Mouse (Mus musculus) heart, embryonic 12.5 days (tissue): ENCODE data around the gene Ing1. TPM values are rescaled to one million over a fixed set of nuclear protein-coding genes. Genes with fewer than 3 reads are reported as not detected.

Experiments
- ATAC-seq: fragments of 200-750 bp; cut with Nextera tagmentation; 2 replicates; pipeline ENCODE4 v1.8.0; 2017; ENCODE audit warnings: moderate TSS enrichment, moderate library complexity; ENCODE audit not compliant: insufficient number of reproducible peaks, low FRiP score
- H3K27ac ChIP-seq: fragments of 300-500 bp; sonication (generic); 2 replicates; pipeline ENCODE4 v1.5.1; 2016; ENCODE audit warnings: mild to moderate bottlenecking, moderate library complexity; ENCODE audit not compliant: poor library complexity, severe bottlenecking
- H3K27me3 ChIP-seq: fragments of 300-500 bp; sonication (generic); replicated peaks from 2 replicates; pipeline ENCODE4 v1.6.1; 2016; ENCODE audit warnings: mild to moderate bottlenecking, moderate library complexity
- H3K36me3 ChIP-seq: fragments of 300-500 bp; sonication (generic); 2 replicates; pipeline ENCODE4 v1.6.1; 2016; ENCODE audit warnings: mild to moderate bottlenecking, moderate library complexity
- H3K4me1 ChIP-seq: fragments of 300-500 bp; sonication (generic); replicated peaks from 2 replicates; pipeline ENCODE4 v1.6.1; 2016; ENCODE audit warnings: mild to moderate bottlenecking
- H3K4me2 ChIP-seq: fragments of 300-500 bp; sonication (generic); 2 replicates; pipeline ENCODE4 v1.6.1; 2016; ENCODE audit warnings: mild to moderate bottlenecking, moderate library complexity
- H3K4me3 ChIP-seq: fragments of 300-500 bp; sonication (generic); 2 replicates; pipeline ENCODE4 v1.5.1; 2016; ENCODE audit warnings: mild to moderate bottlenecking
- H3K9ac ChIP-seq: fragments of 300-500 bp; sonication (generic); 2 replicates; pipeline ENCODE4 v1.6.1; 2016; ENCODE audit warnings: mild to moderate bottlenecking, moderate library complexity
- H3K9me3 ChIP-seq: fragments of 300-500 bp; sonication (generic); replicated peaks from 2 replicates; pipeline ENCODE4 v1.6.1; 2016; ENCODE audit warnings: mild to moderate bottlenecking, moderate library complexity
- WGBS: fragments of 180-500 bp; shearing (Covaris S2); methylation state at CpG from one replicate; pipeline ENCODE4 v1.1.7; 2016; 5-methylcytosine and 5-hydroxymethylcytosine counted together
- polyA plus RNA-seq: library from polyadenylated mRNA; unstranded; fragments of >200 nt; fragmentation: Nextera tagmentation; extraction: Ambion mirVana; gene quantifications from 2 replicates; pipeline ENCODE4 v1.2.1, GENCODE M21; 2016

Ing1 gene
- polyA plus RNA-seq, 1 experiment from 2014 or later = 25.2 TPM

DNA sequence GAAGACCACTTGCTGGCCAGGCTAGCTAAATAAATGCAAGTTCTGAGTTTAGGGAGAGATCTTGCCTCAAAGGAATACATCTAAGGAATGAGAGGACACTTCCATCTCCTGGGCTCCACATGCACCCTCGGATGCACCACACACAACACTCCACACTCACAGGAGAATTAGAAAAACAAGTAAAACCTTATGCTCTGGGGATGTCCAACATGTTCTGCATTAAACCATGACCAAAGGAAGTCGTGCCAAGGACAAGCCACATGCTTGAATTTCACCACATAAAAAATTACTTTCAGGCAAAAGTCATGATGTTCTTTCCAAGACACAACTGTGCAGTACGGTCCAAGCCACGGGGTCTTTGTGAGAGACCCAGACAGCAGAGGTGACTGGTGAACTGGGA lies 36.5 kb downstream of the Ing1 start:
- H3K9me3 ChIP-seq = no peaks in the 10 kb centered on the region
- no peak overlapping the region for H3K4me3 ChIP-seq
- H3K27ac ChIP-seq = no peak overlapping the region
- H3K27me3 ChIP-seq = no peaks in the 10 kb centered on the region
- ATAC-seq = no peak
- H3K4me1 ChIP-seq = peaks cover 21% of the 10 kb centered on the region
- WGBS = 68% methylated on average over 4 of the region's 4 CpGs
- H3K36me3 ChIP-seq = no peaks in the 10 kb centered on the region
- no peak overlapping the region for H3K9ac ChIP-seq
- H3K4me2 ChIP-seq = 0 out of 2 replicates have a peak overlapping the region, but pooled peaks have one; percentile 16

DNA sequence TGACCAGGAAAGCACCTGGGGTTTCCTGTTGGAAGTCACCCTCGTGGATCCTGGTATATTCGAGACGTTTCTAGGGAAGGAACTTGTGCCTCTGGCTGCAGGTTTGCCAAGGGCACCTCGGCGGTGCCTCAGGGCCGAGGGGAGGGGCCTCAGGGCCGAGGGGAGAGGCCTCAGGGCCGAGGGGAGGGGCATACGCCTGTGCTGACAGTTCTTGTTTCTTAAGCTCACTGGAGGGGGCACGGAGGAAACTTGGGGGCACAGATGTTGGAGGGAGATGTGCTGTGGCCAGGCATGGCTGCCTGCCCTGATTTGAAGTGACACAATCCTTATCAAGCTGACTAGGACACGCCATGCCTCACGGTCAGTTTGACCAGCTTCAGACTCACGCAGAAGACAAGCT lies 36.9 kb downstream of the Ing1 start:
- Histone ChIP-seq H3K4me3 (no peak overlapping the region), H3K27ac (no peak overlapping the region), H3K9me3 (no peaks in the 10 kb centered on the region), H3K4me2 (peak overlapping the region; percentile 16), H3K9ac (no peak overlapping the region), H3K4me1 (peaks cover 21% of the 10 kb centered on the region), H3K27me3 (no peaks in the 10 kb centered on the region), H3K36me3 (no peaks in the 10 kb centered on the region)
- 30% methylated on average over 13 of the region's 13 CpGs for WGBS
- 0 out of 2 replicates have a peak, but pooled peaks have one; percentile 38 for ATAC-seq

DNA sequence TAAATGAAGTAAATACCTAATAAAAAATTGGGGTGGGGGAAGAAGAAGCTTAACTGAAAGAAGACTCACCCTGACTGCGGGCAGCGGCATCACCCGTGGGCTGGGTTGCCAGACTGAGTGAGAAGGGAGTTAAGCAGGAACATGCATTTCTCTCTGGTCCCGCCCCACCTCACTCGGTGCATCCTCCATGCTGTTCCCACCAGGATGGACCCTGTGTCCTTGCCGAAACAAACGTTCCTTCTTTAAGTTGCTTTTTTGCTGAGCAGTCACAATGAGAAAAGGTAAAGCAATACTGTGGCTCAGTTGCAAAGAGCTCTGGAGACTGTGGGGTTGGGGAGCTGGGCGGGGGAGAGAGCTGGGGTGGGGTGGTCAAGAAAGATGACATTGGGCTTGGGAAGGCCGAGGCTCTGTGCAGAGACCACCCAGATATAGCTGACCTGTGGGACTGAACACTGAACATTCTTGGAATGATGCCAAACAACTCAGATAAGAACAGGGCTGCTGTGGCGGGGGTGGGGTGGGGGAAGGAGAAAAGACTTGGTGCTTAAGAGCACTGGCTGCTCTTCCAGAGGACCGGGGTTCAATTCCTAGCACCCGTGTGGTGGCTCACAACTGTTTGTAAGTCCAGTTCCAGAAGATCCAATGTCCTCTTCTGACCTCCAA lies 38.0 kb downstream of the Ing1 start:
- peak; percentile 49; the same call in 1 of the 2 replicates for ATAC-seq
- Histone ChIP-seq H3K4me1 (peaks cover 21% of the 10 kb centered on the region), H3K9me3 (no peaks in the 10 kb centered on the region), H3K27me3 (no peaks in the 10 kb centered on the region), H3K4me3 (no peak overlapping the region), H3K9ac (no peak overlapping the region), H3K4me2 (peak overlapping the region; percentile 28; the same call in 1 of the 2 replicates), H3K36me3 (no peaks in the 10 kb centered on the region), H3K27ac (0 out of 2 replicates have a peak overlapping the region, but pooled peaks have one; percentile 8)
- 49% methylated on average over 12 of the region's 12 CpGs for WGBS

DNA sequence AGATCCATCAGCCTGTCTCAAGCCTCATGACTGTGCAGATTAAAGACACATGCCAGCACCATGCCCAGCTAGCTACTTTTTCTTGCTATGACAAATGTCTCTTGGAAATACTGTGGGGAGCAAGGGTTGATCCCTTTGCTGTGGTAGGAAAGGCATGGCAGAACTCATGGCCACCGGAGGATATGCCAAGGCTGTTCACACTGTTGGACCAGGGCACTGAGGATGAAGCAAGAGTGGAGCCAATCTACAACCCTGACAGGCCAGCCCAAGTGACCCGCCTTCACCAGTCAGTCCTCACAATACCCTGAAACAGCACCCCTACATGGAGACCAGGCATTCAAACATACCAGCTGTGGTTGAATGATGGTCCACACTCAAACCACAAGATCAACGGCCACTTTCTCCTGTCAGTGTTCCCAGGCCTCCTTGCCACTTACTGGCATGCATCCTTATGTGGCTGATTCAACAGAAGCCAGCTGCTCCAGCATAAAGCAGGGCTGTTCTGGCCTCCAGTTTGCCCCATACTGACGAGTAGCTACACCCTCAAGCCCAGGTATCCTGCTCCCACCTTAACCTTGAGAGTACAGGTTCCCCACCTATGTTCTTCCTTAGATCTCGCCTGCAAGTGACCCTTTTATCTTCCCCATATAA lies 45.1 kb downstream of the Ing1 start:
- no peak overlapping the region for H3K9ac ChIP-seq

DNA sequence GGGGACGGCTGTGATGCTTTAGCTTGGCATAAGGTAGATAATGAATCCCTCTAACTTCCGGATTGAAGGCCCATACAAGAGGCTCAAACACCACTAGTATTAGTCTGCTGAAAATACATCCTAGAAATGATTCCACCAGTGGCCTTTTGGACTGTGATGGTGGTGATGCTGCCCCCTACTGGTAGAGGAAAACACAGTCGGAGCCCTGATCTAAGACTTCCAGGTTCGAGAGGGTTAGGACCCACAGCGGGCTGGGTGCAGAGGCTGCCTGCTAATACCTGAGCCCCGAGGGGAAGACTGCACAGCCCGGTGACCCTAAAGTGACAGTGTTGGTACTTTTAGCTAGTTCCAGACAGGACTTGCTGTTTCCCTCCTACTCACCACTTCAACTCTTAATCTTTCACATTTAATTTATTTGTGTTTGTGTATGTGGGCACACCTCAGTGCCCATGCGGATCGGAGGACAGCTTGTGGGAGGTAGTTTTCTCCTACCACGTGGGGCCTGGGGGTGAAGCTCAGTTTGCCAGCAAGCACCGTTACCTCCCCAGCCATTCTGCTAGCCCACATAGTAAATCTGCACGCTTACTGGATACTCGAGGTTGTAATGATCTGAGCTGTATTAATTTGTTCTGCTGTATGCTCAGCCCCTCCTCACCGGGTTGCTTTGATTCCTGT lies 46.8 kb downstream of the Ing1 start:
- Histone ChIP-seq H3K36me3 (peaks cover 13% of the 10 kb centered on the region), H3K9ac (no peak overlapping the region), H3K4me1 (no peaks in the 10 kb centered on the region), H3K4me3 (no peak overlapping the region), H3K27me3 (no peaks in the 10 kb centered on the region), H3K4me2 (no peak overlapping the region), H3K9me3 (0 out of 2 replicates have a peak, but pooled peaks cover 3% of the 10 kb centered on the region), H3K27ac (no peak overlapping the region)
- WGBS = 42% methylated on average over 14 of the region's 14 CpGs
- peak; percentile 53 for ATAC-seq

More for the DNA sequence above, 45.1 kb downstream of the Ing1 start:
- H3K27ac ChIP-seq = no peak overlapping the region
- peaks cover 6% of the 10 kb centered on the region for H3K36me3 ChIP-seq
- H3K27me3 ChIP-seq = no peaks in the 10 kb centered on the region
- H3K4me3 ChIP-seq = no peak overlapping the region
- no peaks in the 10 kb centered on the region for H3K4me1 ChIP-seq
- 0 out of 2 replicates have a peak, but pooled peaks cover 3% of the 10 kb centered on the region for H3K9me3 ChIP-seq
- ATAC-seq = no peak
- no peak overlapping the region for H3K4me2 ChIP-seq
- 78% methylated on average over 5 of the region's 5 CpGs for WGBS

- Histone ChIP-seq H3K4me3 (no peak overlapping the region), H3K27ac (no peak overlapping the region), H3K4me2 (no peak overlapping the region), H3K36me3 (peaks cover 73% of the 10 kb centered on the region), H3K27me3 (no peaks in the 10 kb centered on the region), H3K9me3 (no peaks in the 10 kb centered on the region), H3K4me1 (no peaks in the 10 kb centered on the region), H3K9ac (no peak overlapping the region)
- WGBS = 95% methylated on average over 9 of the region's 9 CpGs
- no peak for ATAC-seq
Measured at GRCm38 (mm10) chr8:11608848-11609247, 53.5 kb downstream of the Ing1 start.

Other genes with a start within 250 kb of the Ing1 start
- 117 and 129 TPM in 2 replicates for gene Col4a2, start 242.8 kb upstream of the Ing1 start, polyA plus RNA-seq
- 240 and 249 TPM in 2 replicates for gene Col4a1, start 242.7 kb upstream of the Ing1 start, polyA plus RNA-seq
- gene Rab20, start 76.9 kb upstream of the Ing1 start, polyA plus RNA-seq = 20.2 and 23.5 TPM in 2 replicates
- 68.8 and 71.0 TPM in 2 replicates for gene Naxd, start 58.1 kb upstream of the Ing1 start, polyA plus RNA-seq
- 22.6 and 28.2 TPM in 2 replicates for gene Cars2, start 4.8 kb upstream of the Ing1 start, polyA plus RNA-seq
- gene Ankrd10, start 80.2 kb downstream of the Ing1 start, polyA plus RNA-seq = 70.6 and 71.7 TPM in 2 replicates
- gene 1700016D06Rik, start 145.5 kb downstream of the Ing1 start, polyA plus RNA-seq = not detected in 2 replicates
- 70.5 and 75.3 TPM in 2 replicates for gene Arhgef7, start 172.2 kb downstream of the Ing1 start, polyA plus RNA-seq